Mouse (Mus musculus) megakaryocyte-erythroid progenitor cell, adult 5 weeks (primary cell): ENCODE data around the gene Gorab. TPM values are rescaled to one million over a fixed set of nuclear protein-coding genes. Genes with fewer than 3 reads are reported as not detected.

Source experiments
- polyA plus RNA-seq: library from polyadenylated mRNA; stranded (reverse); fragments of >175 nt; gene quantifications from 2 replicates; pipeline ENCODE4 v1.2.3, GENCODE M21; 2012

Gorab gene
- polyA plus RNA-seq, result 0.73 and 0.94 TPM in 2 replicates

GRCm38 (mm10) chr1:163403498-163404126, at the start of gene Gorab:
Gene Gorab (minus strand): TSS chr1:163403669.

Other genes with a start within 250 kb of the Gorab start
- not detected in 2 replicates for gene Prrx1, start 90.0 kb downstream of the Gorab start, polyA plus RNA-seq